Mouse (Mus musculus) effector memory CD4-positive, alpha-beta T cell, adult 5 months (primary cell): ENCODE data around the gene Gtdc1. TPM values are rescaled to one million over a fixed set of nuclear protein-coding genes. Genes with fewer than 3 reads are reported as not detected.

ENCODE experiments used
- polyA plus RNA-seq: library from polyadenylated mRNA; unstranded; fragments of 100-300 nt; shearing (Covaris generic); gene quantifications from one replicate; pipeline ENCODE4 v1.2.1, GENCODE M21; 2017

The Gtdc1 gene
- polyA plus RNA-seq, result 19.6 TPM

DNA sequence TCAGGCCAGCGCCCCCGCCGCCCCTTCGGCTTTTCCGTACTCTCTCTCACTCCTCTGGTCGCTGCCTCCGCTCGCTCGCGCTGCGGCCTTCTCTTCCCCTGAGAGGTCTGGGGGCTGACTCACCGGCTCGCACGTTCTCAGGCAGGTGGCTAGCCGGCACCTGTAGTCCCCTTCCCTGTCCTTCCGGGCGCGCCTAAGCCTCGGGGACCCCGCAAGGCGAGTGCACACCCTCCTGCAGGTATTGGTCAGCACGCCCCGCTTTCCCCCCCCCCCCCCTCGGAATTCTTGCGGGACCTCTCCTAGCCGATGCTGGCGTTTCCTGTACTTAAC is at the start of gene Gtdc1:
Gtdc1 (minus strand) TSS at position 176 of the 330 bp plus-strand sequence.

Other genes starting within 250 kb of the Gtdc1 start
- gene Zeb2, start 189.7 kb upstream of the Gtdc1 start, polyA plus RNA-seq, result 10.2 TPM